ENCODE assay signal across 18 mouse cellular contexts in the genomic region with DNA sequence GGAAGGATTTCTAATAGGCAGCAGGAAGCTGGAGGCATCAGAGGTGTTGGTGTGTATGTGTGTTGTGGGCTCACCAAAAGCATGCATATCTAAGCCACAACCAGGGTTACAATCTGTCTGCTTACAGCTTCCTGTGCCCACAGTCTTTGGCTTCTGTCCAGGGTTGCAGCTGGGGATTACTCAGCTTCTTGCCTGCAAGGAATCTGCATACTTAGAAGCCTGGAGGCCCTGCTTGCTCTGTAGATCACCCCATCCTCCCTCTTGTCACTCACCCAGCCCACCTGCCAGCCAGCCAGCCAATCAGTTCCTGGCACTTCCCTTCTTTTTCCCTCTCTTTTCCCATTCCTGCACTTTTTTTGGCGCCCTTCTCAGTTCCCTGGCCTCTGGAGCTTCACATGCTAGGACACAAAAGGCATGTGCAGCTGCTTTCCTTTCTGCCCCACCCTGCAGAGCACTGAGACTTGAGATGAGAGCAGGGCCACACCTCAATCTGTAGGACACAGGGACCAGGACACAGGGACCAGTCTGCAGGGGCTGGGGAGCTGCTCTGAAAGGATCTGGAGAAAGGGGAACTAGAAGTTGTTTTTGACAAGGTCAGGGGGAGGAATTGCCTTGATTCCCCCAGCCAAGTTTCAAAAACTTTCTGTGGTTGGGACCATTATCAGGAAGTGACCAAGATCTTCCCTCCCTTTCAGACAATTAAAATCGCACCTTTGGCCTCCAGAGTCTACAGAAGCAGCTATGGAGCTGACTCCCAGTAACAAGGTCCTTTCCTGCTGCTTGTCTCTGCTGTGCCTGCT. TPM values are rescaled to one million over a fixed set of nuclear protein-coding genes. Genes with fewer than 3 reads are reported as not detected.
DNase-seq lines count a peak whose midpoint lies in the region; ATAC-seq and TF ChIP-seq lines count a peak whose summit lies in the region.
"Not testable (repeated sequence)": the region's sequence is repeated elsewhere in the genome, so short reads cannot be mapped to it uniquely, and the experiment has no call there.
"Had no signal": no experiment of that assay in that cellular context is flagged by ENCODE, and none has a peak within 500 bp of the region (broad histone marks: within the 10 kb centered on the region; RNA-seq: fewer than 3 reads in every experiment).

No protein-coding gene starts in this region.

- H3K4me3 ChIP-seq in forebrain, embryonic 14.5 days (ENCODE audit: low read depth, low read length); hindbrain, postnatal 0 days (ENCODE audit: low read length); lung, postnatal 0 days (ENCODE audit: low read depth, low read length); midbrain, embryonic 15.5 days: not testable (repeated sequence)

- H3K9ac ChIP-seq in forebrain, embryonic 14.5 days (ENCODE audit: low read length); hindbrain, postnatal 0 days (replicated peaks; ENCODE audit: low read length); lung, postnatal 0 days (replicated peaks; ENCODE audit: low read depth); midbrain, embryonic 15.5 days: not testable (repeated sequence)

- peak; percentile 93 for ATAC-seq in Patski
- peak; percentile 93 for ATAC-seq in forebrain, embryonic 14.5 days
- ATAC-seq in hematopoietic stem cell, adult 5-6 weeks (replicated peaks in 1 of 2; ENCODE audit: insufficient read depth in 1 of 2, low FRiP score in 2 of 2, low TSS enrichment in 1 of 2, low read depth in 1 of 2, poor library complexity in 2 of 2, severe bottlenecking in 2 of 2) = peak; percentile 72 to 76
- ATAC-seq in hindbrain, postnatal 0 days = peak; percentile 56; the same call in 1 of the 2 replicates
- ATAC-seq in lung, postnatal 0 days = 0 out of 2 replicates have a peak, but pooled peaks have one; percentile 44
- peak; percentile 77; the same call in 1 of the 2 replicates for ATAC-seq in midbrain, embryonic 15.5 days (replicated peaks)

- not testable (repeated sequence) for H3K4me1 ChIP-seq in forebrain, embryonic 14.5 days (ENCODE audit: control insufficient read depth, insufficient read depth, low read length); hindbrain, postnatal 0 days (ENCODE audit: insufficient read depth, low read length); lung, postnatal 0 days (ENCODE audit: insufficient read depth, low read depth, low read length); midbrain, embryonic 15.5 days

- not testable (repeated sequence) for TF ChIP-seq CTCF in Patski (IDR thresholded peaks at IDR 0.05); hindbrain, postnatal 0 days (IDR thresholded peaks at IDR 0.05; ENCODE audit: low read depth); lung, postnatal 0 days (IDR thresholded peaks at IDR 0.05)

- not testable (repeated sequence) for H3K36me3 ChIP-seq in forebrain, embryonic 14.5 days (ENCODE audit: control insufficient read depth, insufficient read depth, low read length); hindbrain, postnatal 0 days (ENCODE audit: insufficient read depth, low read length); lung, postnatal 0 days (ENCODE audit: insufficient read depth, low read length); midbrain, embryonic 15.5 days (replicated peaks)

- WGBS in forebrain, embryonic 14.5 days = no CpG with 5 or more reads among the region's 2 CpGs
- WGBS in hindbrain, postnatal 0 days = no CpG with 5 or more reads among the region's 2 CpGs
- WGBS in lung, postnatal 0 days = no CpG with 5 or more reads among the region's 2 CpGs
- no CpG with 5 or more reads among the region's 2 CpGs for WGBS in midbrain, embryonic 15.5 days

- DNase-seq in Patski (ENCODE audit: low read depth, low spot score); forebrain, embryonic 14.5 days (ENCODE audit: low spot score); hindbrain, postnatal 0 days (ENCODE audit: low spot score); lung, postnatal 0 days (ENCODE audit: low spot score): not testable (repeated sequence)
- DNase-seq in layer of hippocampus, adult 9-11 months = peak; percentile 2

- H3K27me3 ChIP-seq in Patski; forebrain, embryonic 14.5 days (replicated peaks; ENCODE audit: control insufficient read depth, insufficient read depth, low read length); hindbrain, postnatal 0 days (ENCODE audit: insufficient read depth, low read length); lung, postnatal 0 days (replicated peaks; ENCODE audit: insufficient read depth, low read length); midbrain, embryonic 15.5 days (replicated peaks): not testable (repeated sequence)

- CTCF ChIA-PET in Patski (lab: Charles Lee) = not testable (repeated sequence)

- in situ Hi-C loops in Patski (cut with MboI; ENCODE audit: low pct_unique_long_range_greater_than_20kb) = not testable (repeated sequence)

- H3K4me2 ChIP-seq in forebrain, embryonic 14.5 days (ENCODE audit: low read length); hindbrain, postnatal 0 days (ENCODE audit: low read depth, low read length); lung, postnatal 0 days (replicated peaks; ENCODE audit: low read depth, low read length); midbrain, embryonic 15.5 days: not testable (repeated sequence)

- not testable (repeated sequence) for H3K9me3 ChIP-seq in forebrain, embryonic 14.5 days (replicated peaks; ENCODE audit: control insufficient read depth, low read length); hindbrain, postnatal 0 days (ENCODE audit: low read length); lung, postnatal 0 days (ENCODE audit: low read length); midbrain, embryonic 15.5 days

- POLR2A ChIA-PET in Patski (lab: Charles Lee) = not testable (repeated sequence)

- not testable (repeated sequence) for H3K27ac ChIP-seq in forebrain, embryonic 14.5 days (ENCODE audit: low read depth, low read length); hindbrain, postnatal 0 days; lung, postnatal 0 days (ENCODE audit: low read length); midbrain, embryonic 15.5 days

- not testable (repeated sequence) for TF ChIP-seq EP300 in lung, postnatal 0 days (IDR thresholded peaks at IDR 0.05)

RNA-seq across cellular contexts. Expression of a gene that starts 44.6 kb away (rescaled TPM):
- polyA plus RNA-seq in Patski (2021) = 9.9 TPM
- polyA plus RNA-seq in forebrain, embryonic 14.5 days (2014; fragmentation: Nextera tagmentation; extraction: Ambion mirVana) = 0.32 TPM in 1 of 2 replicates, not detected in the other
- total RNA-seq in hematopoietic stem cell, adult 5-6 weeks (2017) = not detected in 2 replicates
- total RNA-seq in hindbrain, postnatal 0 days (2014; rRNA removed) = not detected in 2 replicates
- polyA plus RNA-seq in hindbrain, postnatal 0 days (2015; fragmentation: Nextera tagmentation; extraction: Ambion mirVana) = 0.44 and 0.64 TPM in 2 replicates
- polyA plus RNA-seq in lung, postnatal 0 days (2015; fragmentation: Nextera tagmentation; extraction: Ambion mirVana) = 0.19 and 0.25 TPM in 2 replicates
- polyA plus RNA-seq in midbrain, embryonic 15.5 days (2015; fragmentation: Nextera tagmentation; extraction: Ambion mirVana) = 0.52 and 1.1 TPM in 2 replicates
- total RNA-seq: gastrocnemius, postnatal 25 days; heart, adult 2 months; heart, postnatal 14 days; layer of hippocampus, adult 18-20 months; layer of hippocampus, postnatal 25 days had no signal
- polyA plus RNA-seq: erythroblast, embryonic 14.5 days; heart, adult 2 months; liver, embryonic 11.5 days; liver, postnatal 0 days; spleen, adult 2 months; testis, adult 2 months had no signal

RNA-seq across cellular contexts. Expression of a gene that starts 44.6 kb away (rescaled TPM):
- polyA plus RNA-seq in Patski (2021) = 2.1 TPM
- polyA plus RNA-seq in forebrain, embryonic 14.5 days (2014; fragmentation: Nextera tagmentation; extraction: Ambion mirVana) = 0.42 and 1.7 TPM in 2 replicates
- not detected in 2 replicates for total RNA-seq in hematopoietic stem cell, adult 5-6 weeks (2017)
- total RNA-seq in hindbrain, postnatal 0 days (2014; rRNA removed) = 0.26 TPM in 1 of 2 replicates, not detected in the other
- polyA plus RNA-seq in hindbrain, postnatal 0 days (2015; fragmentation: Nextera tagmentation; extraction: Ambion mirVana) = 0.28 and 0.48 TPM in 2 replicates
- polyA plus RNA-seq in lung, postnatal 0 days (2015; fragmentation: Nextera tagmentation; extraction: Ambion mirVana) = 4.6 and 5.1 TPM in 2 replicates
- polyA plus RNA-seq in midbrain, embryonic 15.5 days (2015; fragmentation: Nextera tagmentation; extraction: Ambion mirVana) = 0.81 and 1.3 TPM in 2 replicates
- total RNA-seq: gastrocnemius, postnatal 25 days; heart, adult 2 months; layer of hippocampus, adult 18-20 months; layer of hippocampus, postnatal 25 days had no signal
- polyA plus RNA-seq: erythroblast, embryonic 14.5 days had no signal

RNA-seq across cellular contexts. Expression of a gene that starts 53.9 kb away (rescaled TPM):
- 9.3 TPM for polyA plus RNA-seq in Patski (2021)
- polyA plus RNA-seq in forebrain, embryonic 14.5 days (2014; fragmentation: Nextera tagmentation; extraction: Ambion mirVana) = 5.0 and 6.5 TPM in 2 replicates
- 1.7 and 5.8 TPM in 2 replicates for total RNA-seq in hematopoietic stem cell, adult 5-6 weeks (2017)
- total RNA-seq in hindbrain, postnatal 0 days (2014; rRNA removed) = 5.5 TPM in 1 of 2 replicates, not detected in the other
- polyA plus RNA-seq in hindbrain, postnatal 0 days (2015; fragmentation: Nextera tagmentation; extraction: Ambion mirVana) = 2.4 and 4.2 TPM in 2 replicates
- polyA plus RNA-seq in lung, postnatal 0 days (2015; fragmentation: Nextera tagmentation; extraction: Ambion mirVana) = 20.9 and 21.7 TPM in 2 replicates
- polyA plus RNA-seq in midbrain, embryonic 15.5 days (2015; fragmentation: Nextera tagmentation; extraction: Ambion mirVana) = 2.9 and 4.1 TPM in 2 replicates
- total RNA-seq: ES-E14 had no signal
- polyA plus RNA-seq: erythroblast, embryonic 14.5 days had no signal
